Mouse (Mus musculus) midbrain, embryonic 12.5 days (tissue): Measurements from ENCODE around the gene Gm3696. TPM values are rescaled to one million over a fixed set of nuclear protein-coding genes. Genes with fewer than 3 reads are reported as not detected.
"Not testable (repeated sequence)": the region's sequence is repeated elsewhere in the genome, so short reads cannot be mapped to it uniquely, and the experiment has no call there.

Source experiments
- ATAC-seq: fragments of 200-750 bp; cut with Nextera tagmentation; 2 replicates; pipeline ENCODE4 v1.8.0; 2017; ENCODE audit warnings: low read depth, moderate TSS enrichment, moderate library complexity; ENCODE audit not compliant: low FRiP score
- H3K27ac ChIP-seq: fragments of 300-500 bp; sonication (generic); replicated peaks from 2 replicates; pipeline ENCODE4 v1.5.1; 2016; ENCODE audit warnings: mild to moderate bottlenecking
- H3K27me3 ChIP-seq: fragments of 300-500 bp; sonication (generic); 2 replicates; pipeline ENCODE4 v1.6.1; 2016; ENCODE audit warnings: mild to moderate bottlenecking
- H3K36me3 ChIP-seq: fragments of 300-500 bp; sonication (generic); 2 replicates; pipeline ENCODE4 v1.6.1; 2016
- H3K4me1 ChIP-seq: fragments of 300-500 bp; sonication (generic); 2 replicates; pipeline ENCODE4 v1.6.1; 2016
- H3K4me2 ChIP-seq: fragments of 300-500 bp; sonication (generic); replicated peaks from 2 replicates; pipeline ENCODE4 v1.6.1; 2016; ENCODE audit warnings: mild to moderate bottlenecking, moderate library complexity
- H3K4me3 ChIP-seq: fragments of 300-500 bp; sonication (generic); 2 replicates; pipeline ENCODE4 v1.5.1; 2016; ENCODE audit warnings: mild to moderate bottlenecking
- H3K9ac ChIP-seq: fragments of 300-500 bp; sonication (generic); replicated peaks from 2 replicates; pipeline ENCODE4 v1.6.1; 2016; ENCODE audit warnings: mild to moderate bottlenecking, moderate library complexity
- H3K9me3 ChIP-seq: fragments of 300-500 bp; sonication (generic); 2 replicates; pipeline ENCODE4 v1.6.1; 2016; ENCODE audit warnings: mild to moderate bottlenecking
- WGBS: fragments of 180-500 bp; shearing (Covaris S2); methylation state at CpG from one replicate; pipeline ENCODE4 v1.1.7; 2016; 5-methylcytosine and 5-hydroxymethylcytosine counted together
- polyA plus RNA-seq: library from polyadenylated mRNA; unstranded; fragments of >200 nt; fragmentation: Nextera tagmentation; extraction: Ambion mirVana; gene quantifications from 2 replicates; pipeline ENCODE4 v1.2.1, GENCODE M21; 2016

Gm3696 gene
- 2.9 and 3.4 TPM in 2 replicates for polyA plus RNA-seq

DNA sequence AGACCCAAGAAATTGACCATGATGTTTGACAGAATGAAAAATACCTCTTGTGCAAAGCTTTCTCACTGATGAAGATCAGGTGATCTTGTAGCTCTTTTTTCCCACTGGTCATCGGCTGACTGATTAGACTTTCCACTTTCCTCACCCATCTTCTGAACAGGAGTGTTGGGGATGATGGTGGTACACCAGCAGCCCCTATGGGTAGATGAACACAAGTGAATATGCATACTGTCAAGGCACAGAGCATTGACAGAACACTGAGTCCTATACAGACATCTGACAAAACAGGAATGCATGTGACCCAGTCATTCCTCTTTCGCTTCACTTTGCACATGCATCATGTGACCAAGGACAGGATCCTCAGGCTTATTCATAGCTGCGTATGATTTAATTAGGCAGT lies at the start of gene Gm3696:
TSS of gene Gm3696 (minus strand) at position 101 of the 400 bp plus-strand sequence.
- H3K4me3 ChIP-seq, H3K9me3 ChIP-seq, H3K9ac ChIP-seq, H3K4me1 ChIP-seq, H3K36me3 ChIP-seq, H3K4me2 ChIP-seq, H3K27ac ChIP-seq, ATAC-seq, H3K27me3 ChIP-seq: not testable (repeated sequence)
- 85% methylated on average over 1 of the region's 3 CpGs for WGBS

DNA sequence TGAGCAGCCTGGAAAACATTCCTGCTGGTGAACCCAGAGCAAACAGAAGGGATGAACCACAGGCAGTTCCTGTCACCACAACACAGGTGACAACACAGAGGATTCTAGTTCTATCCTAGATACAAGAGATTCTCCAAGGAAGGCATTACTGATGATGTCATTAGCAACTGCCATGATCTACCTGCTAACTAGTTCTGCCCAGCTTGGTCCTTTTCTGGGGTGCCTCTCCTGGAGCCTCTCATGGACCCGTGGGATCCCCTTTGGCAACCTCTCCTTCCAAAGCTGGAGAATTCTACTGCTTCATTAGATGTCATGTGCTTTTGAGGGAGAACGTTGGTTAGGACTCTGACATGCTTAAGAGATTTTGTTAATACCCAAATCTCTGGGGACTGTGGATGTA lies 24.9 kb upstream of the Gm3696 start, which contains the start of gene Gm6676:
TSS of gene Gm6676 (minus strand) at position 101 of the 400 bp plus-strand sequence.
- not testable (repeated sequence) for H3K9ac ChIP-seq, H3K27ac ChIP-seq, ATAC-seq, H3K4me1 ChIP-seq, H3K27me3 ChIP-seq, H3K9me3 ChIP-seq, H3K36me3 ChIP-seq, H3K4me2 ChIP-seq, H3K4me3 ChIP-seq
- whole genome bisulfite sequencing: no CpG with 5 or more reads among the region's 2 CpGs

DNA sequence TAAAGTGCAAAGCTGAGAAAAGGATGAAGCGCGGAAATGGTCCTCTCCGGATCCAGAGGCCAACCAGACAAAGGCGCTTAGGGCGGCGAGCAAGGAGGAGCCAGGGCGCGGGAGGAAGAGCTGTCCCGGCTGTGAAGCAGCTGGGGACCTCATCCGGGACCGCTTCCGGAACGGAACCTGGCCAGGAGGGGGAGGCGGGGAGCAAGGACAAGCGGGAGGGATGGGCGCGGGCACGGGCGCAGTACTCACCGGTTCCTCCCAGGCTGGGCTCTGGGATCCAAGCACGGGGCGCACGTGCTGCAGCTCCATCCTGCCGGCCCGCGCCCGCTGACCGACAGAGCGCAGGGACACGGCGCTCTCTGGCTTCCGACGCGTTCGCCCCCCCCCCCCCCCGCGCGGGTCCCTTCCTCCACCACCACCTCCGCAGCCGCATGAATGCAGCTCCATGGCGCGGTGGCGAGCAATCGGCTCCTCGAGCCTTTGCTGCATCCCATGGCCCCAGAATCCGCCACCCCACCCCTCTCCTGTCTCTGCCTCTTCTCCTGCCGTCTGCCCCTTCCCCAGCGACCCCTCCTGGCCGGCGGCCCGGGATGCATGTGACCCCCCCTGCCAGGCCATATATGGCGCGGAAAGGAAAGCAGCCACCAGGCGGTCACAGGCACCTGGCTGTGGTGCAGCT lies 4.8 kb upstream of the Gm3696 start:
- H3K36me3 ChIP-seq, H3K9me3 ChIP-seq, H3K4me1 ChIP-seq, H3K27me3 ChIP-seq: not testable (repeated sequence)
- Histone ChIP-seq H3K9ac (peak overlapping the region; percentile 72), H3K27ac (peak overlapping the region; percentile 80), H3K4me3 (peak overlapping the region; percentile 52), H3K4me2 (peak overlapping the region; percentile 53)
- peak; percentile 76 for ATAC-seq
- WGBS: 0% methylated on average over 8 of the region's 54 CpGs

DNA sequence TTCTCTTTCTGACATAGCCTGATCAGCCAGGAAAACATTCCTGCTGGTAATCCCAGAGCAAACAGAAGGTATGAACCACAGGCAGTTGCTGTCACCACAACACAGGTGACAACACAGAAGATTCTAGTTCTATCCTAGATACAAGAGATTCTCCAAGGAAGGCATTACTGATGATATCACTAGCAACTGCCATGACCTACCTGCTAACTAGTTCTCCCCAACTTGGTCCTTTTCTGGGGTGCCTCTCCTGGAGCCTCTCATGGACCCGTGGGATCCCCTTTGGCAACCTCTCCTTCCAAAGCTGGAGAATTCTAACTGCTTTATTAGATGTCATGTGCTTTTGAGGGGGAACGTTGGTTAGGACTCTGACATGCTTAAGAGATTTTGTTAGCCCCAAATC lies 55.6 kb downstream of the Gm3696 start, which contains the start of gene Gm3685:
TSS of gene Gm3685 (minus strand) at position 101 of the 400 bp plus-strand sequence.
- not testable (repeated sequence) for H3K27me3 ChIP-seq, H3K4me1 ChIP-seq, H3K4me3 ChIP-seq, H3K9ac ChIP-seq, H3K4me2 ChIP-seq, H3K9me3 ChIP-seq, H3K36me3 ChIP-seq, ATAC-seq, H3K27ac ChIP-seq
- no CpG with 5 or more reads among the region's 2 CpGs for WGBS

Other genes starting within 250 kb of the Gm3696 start
- 1.9 and 2.3 TPM in 2 replicates for gene Gm3667, start 210.7 kb downstream of the Gm3696 start, polyA plus RNA-seq
- not detected in 2 replicates for gene Gm6356, start 126.8 kb downstream of the Gm3696 start, polyA plus RNA-seq
- gene Gm10406, start 73.2 kb downstream of the Gm3696 start, polyA plus RNA-seq: 2.0 and 2.8 TPM in 2 replicates
- not detected in 2 replicates for gene Gm3685, start 55.7 kb downstream of the Gm3696 start, polyA plus RNA-seq
- gene Gm6676, start 24.8 kb upstream of the Gm3696 start, polyA plus RNA-seq: not detected in 2 replicates
- gene Gm3512, start 73.9 kb upstream of the Gm3696 start, polyA plus RNA-seq: 5.1 and 5.6 TPM in 2 replicates
- gene Gm16434, start 93.9 kb upstream of the Gm3696 start, polyA plus RNA-seq: not detected in 2 replicates
- not detected in 2 replicates for gene Gm3727, start 164.1 kb upstream of the Gm3696 start, polyA plus RNA-seq
- 2.2 and 3.3 TPM in 2 replicates for gene Gm3739, start 214.4 kb upstream of the Gm3696 start, polyA plus RNA-seq
- gene Gm5797, start 231.8 kb upstream of the Gm3696 start, polyA plus RNA-seq: not detected in 2 replicates